Mouse (Mus musculus) spleen, adult 2 months (tissue): ENCODE measurements around the gene Celsr3.

Source experiments
- CTCF ChIP-seq: fragments of 200-500 bp; IDR thresholded peaks from 2 replicates; pipeline ENCODE4 v1.5.1; 2011; ENCODE audit warnings: mild to moderate bottlenecking, inconsistent platforms; ENCODE audit not compliant: insufficient read depth, insufficient read length, insufficient replicate concordance; ENCODE audit errors: extremely low read depth
- POLR2A ChIP-seq: fragments of 200-500 bp; IDR thresholded peaks from 2 replicates; pipeline ENCODE4 v1.6.1; 2011; ENCODE audit warnings: low read depth, low read length, inconsistent platforms

GRCm38 (mm10) chr9:108807674-108808073, 18.4 kb upstream of the Celsr3 start:
- TF ChIP-seq CTCF (no peak), POLR2A (no peak)
